Mouse (Mus musculus) intestine, embryonic 15.5 days (tissue): ENCODE measurements at regions not wholly inside any gene's neighbourhood (a gene's known extent, or its start where the extent isn't known, plus 50 kb on each side); places are given as distances from the start of the nearest gene placed in this dataset.

Experiments used
- ATAC-seq: fragments of 200-750 bp; cut with Nextera tagmentation; 2 replicates; pipeline ENCODE4 v1.8.0; 2017; ENCODE audit warnings: moderate TSS enrichment, moderate library complexity
- H3K27ac ChIP-seq: fragments of 300-500 bp; sonication (generic); 2 replicates; pipeline ENCODE4 v1.5.1; 2015; ENCODE audit warnings: mild to moderate bottlenecking, inconsistent platforms
- H3K27me3 ChIP-seq: fragments of 300-500 bp; sonication (generic); replicated peaks from 2 replicates; pipeline ENCODE4 v1.6.1; 2015; ENCODE audit warnings: inconsistent platforms
- H3K36me3 ChIP-seq: fragments of 300-500 bp; sonication (generic); 2 replicates; pipeline ENCODE4 v1.6.1; 2015; ENCODE audit warnings: inconsistent platforms
- H3K4me1 ChIP-seq: fragments of 300-500 bp; sonication (generic); replicated peaks from 2 replicates; pipeline ENCODE4 v1.6.1; 2015; ENCODE audit warnings: inconsistent platforms
- H3K4me2 ChIP-seq: fragments of 300-500 bp; sonication (generic); replicated peaks from 2 replicates; pipeline ENCODE4 v1.6.1; 2015; ENCODE audit warnings: mild to moderate bottlenecking, inconsistent platforms
- H3K4me3 ChIP-seq: fragments of 300-500 bp; sonication (generic); replicated peaks from 2 replicates; pipeline ENCODE4 v1.5.1; 2015; ENCODE audit warnings: inconsistent platforms
- H3K9ac ChIP-seq: fragments of 300-500 bp; sonication (generic); 2 replicates; pipeline ENCODE4 v1.6.1; 2015; ENCODE audit warnings: inconsistent platforms
- H3K9me3 ChIP-seq: fragments of 300-500 bp; sonication (generic); 2 replicates; pipeline ENCODE4 v1.6.1; 2016; ENCODE audit warnings: inconsistent platforms
- WGBS: fragments of 180-500 bp; shearing (Covaris S2); methylation state at CpG from one replicate; pipeline ENCODE4 v1.1.7; 2015; 5-methylcytosine and 5-hydroxymethylcytosine counted together

- H3K4me1 ChIP-seq: no peaks in the 10 kb centered on the region
- H3K27me3 ChIP-seq: no peaks in the 10 kb centered on the region
- H3K4me2 ChIP-seq: no peak overlapping the region
- no peak overlapping the region for H3K4me3 ChIP-seq
- no peaks in the 10 kb centered on the region for H3K9me3 ChIP-seq
- H3K36me3 ChIP-seq: no peaks in the 10 kb centered on the region
- ATAC-seq: no peak
- H3K27ac ChIP-seq: no peak overlapping the region
- no peak overlapping the region for H3K9ac ChIP-seq
Observed at GRCm38 (mm10) chr16:54279275-54279674, 1018.5 kb downstream of the Zpld1 start.

GRCm38 (mm10) chr16:54263853-54264252, 1033.9 kb downstream of the Zpld1 start:
- 63% methylated on average over 1 of the region's 1 CpGs for WGBS
- no peak overlapping the region for H3K27ac ChIP-seq

GRCm38 (mm10) chr16:54259260-54259659, 1038.5 kb downstream of the Zpld1 start:
- WGBS: 78% methylated on average over 1 of the region's 1 CpGs
- no peak overlapping the region for H3K4me3 ChIP-seq
- H3K27me3 ChIP-seq: no peaks in the 10 kb centered on the region
- H3K4me2 ChIP-seq: no peak overlapping the region
- no peaks in the 10 kb centered on the region for H3K9me3 ChIP-seq
- no peak overlapping the region for H3K27ac ChIP-seq
- H3K4me1 ChIP-seq: no peaks in the 10 kb centered on the region
- no peak for ATAC-seq
- no peak overlapping the region for H3K9ac ChIP-seq
- H3K36me3 ChIP-seq: no peaks in the 10 kb centered on the region

More at GRCm38 (mm10) chr16:54263853-54264252, 1033.9 kb downstream of the Zpld1 start:
- ATAC-seq: no peak
- Histone ChIP-seq H3K27me3 (no peaks in the 10 kb centered on the region), H3K9me3 (no peaks in the 10 kb centered on the region), H3K4me1 (no peaks in the 10 kb centered on the region), H3K36me3 (no peaks in the 10 kb centered on the region), H3K4me3 (no peak overlapping the region), H3K9ac (no peak overlapping the region), H3K4me2 (no peak overlapping the region)

- H3K4me3 ChIP-seq: no peak overlapping the region
- no peaks in the 10 kb centered on the region for H3K27me3 ChIP-seq
- no peaks in the 10 kb centered on the region for H3K4me1 ChIP-seq
- 87% methylated on average over 3 of the region's 3 CpGs for WGBS
- H3K27ac ChIP-seq: no peak overlapping the region
- H3K9me3 ChIP-seq: no peaks in the 10 kb centered on the region
- no peaks in the 10 kb centered on the region for H3K36me3 ChIP-seq
- no peak overlapping the region for H3K4me2 ChIP-seq
- ATAC-seq: no peak
- H3K9ac ChIP-seq: no peak overlapping the region
Observed at GRCm38 (mm10) chr16:54246883-54247282, 1050.9 kb downstream of the Zpld1 start.

- Histone ChIP-seq H3K36me3 (no peaks in the 10 kb centered on the region), H3K27ac (no peak overlapping the region), H3K4me1 (no peaks in the 10 kb centered on the region), H3K9me3 (no peaks in the 10 kb centered on the region), H3K27me3 (no peaks in the 10 kb centered on the region), H3K4me3 (no peak overlapping the region), H3K4me2 (no peak overlapping the region), H3K9ac (no peak overlapping the region)
- 90% methylated on average over 5 of the region's 5 CpGs for WGBS
- no peak for ATAC-seq
Observed at GRCm38 (mm10) chr16:54246386-54246785, 1051.4 kb downstream of the Zpld1 start.

- Histone ChIP-seq H3K4me1 (no peaks in the 10 kb centered on the region), H3K4me2 (no peak overlapping the region), H3K27me3 (no peaks in the 10 kb centered on the region), H3K27ac (no peak overlapping the region), H3K4me3 (no peak overlapping the region), H3K9me3 (no peaks in the 10 kb centered on the region), H3K9ac (no peak overlapping the region), H3K36me3 (no peaks in the 10 kb centered on the region)
- WGBS: 90% methylated on average over 1 of the region's 1 CpGs
- ATAC-seq: no peak
Observed at GRCm38 (mm10) chr16:54239488-54239887, 1058.3 kb downstream of the Zpld1 start.

- no peaks in the 10 kb centered on the region for H3K4me1 ChIP-seq
- no peaks in the 10 kb centered on the region for H3K9me3 ChIP-seq
- H3K9ac ChIP-seq: no peak overlapping the region
- WGBS: 9% methylated on average over 2 of the region's 2 CpGs
- ATAC-seq: peak; percentile 89
- H3K4me2 ChIP-seq: no peak overlapping the region
- H3K27ac ChIP-seq: no peak overlapping the region
- H3K36me3 ChIP-seq: no peaks in the 10 kb centered on the region
- H3K4me3 ChIP-seq: no peak overlapping the region
- no peaks in the 10 kb centered on the region for H3K27me3 ChIP-seq
Observed at GRCm38 (mm10) chr16:54229445-54230208, 1068.2 kb downstream of the Zpld1 start.

GRCm38 (mm10) chr16:54226149-54226548, 1071.6 kb downstream of the Zpld1 start:
- Histone ChIP-seq H3K4me2 (no peak overlapping the region), H3K9ac (no peak overlapping the region), H3K4me3 (no peak overlapping the region), H3K36me3 (no peaks in the 10 kb centered on the region), H3K27ac (no peak overlapping the region), H3K9me3 (no peaks in the 10 kb centered on the region), H3K4me1 (no peaks in the 10 kb centered on the region), H3K27me3 (no peaks in the 10 kb centered on the region)
- ATAC-seq: no peak
- 80% methylated on average over 2 of the region's 2 CpGs for WGBS

GRCm38 (mm10) chr16:54195205-54195604, 1102.6 kb downstream of the Zpld1 start:
- no peak for ATAC-seq
- Histone ChIP-seq H3K4me3 (no peak overlapping the region), H3K4me2 (no peak overlapping the region), H3K4me1 (no peaks in the 10 kb centered on the region), H3K27ac (no peak overlapping the region), H3K36me3 (no peaks in the 10 kb centered on the region), H3K27me3 (no peaks in the 10 kb centered on the region), H3K9me3 (no peaks in the 10 kb centered on the region), H3K9ac (no peak overlapping the region)
- 75% methylated on average over 3 of the region's 3 CpGs for WGBS

- Histone ChIP-seq H3K4me1 (no peaks in the 10 kb centered on the region), H3K4me3 (no peak overlapping the region), H3K9me3 (no peaks in the 10 kb centered on the region), H3K36me3 (no peaks in the 10 kb centered on the region), H3K9ac (no peak overlapping the region), H3K27ac (no peak overlapping the region), H3K4me2 (no peak overlapping the region), H3K27me3 (no peaks in the 10 kb centered on the region)
- 84% methylated on average over 2 of the region's 2 CpGs for WGBS
- ATAC-seq: no peak
Observed at GRCm38 (mm10) chr16:54194680-54195079, 1103.1 kb downstream of the Zpld1 start.
